Mouse (Mus musculus): ENCODE results near the gene Rec114. TPM values are rescaled to one million over a fixed set of nuclear protein-coding genes. Genes with fewer than 3 reads are reported as not detected.

The Rec114 gene
- polyA plus RNA-seq, 1 experiment, result 6.6 TPM

DNA sequence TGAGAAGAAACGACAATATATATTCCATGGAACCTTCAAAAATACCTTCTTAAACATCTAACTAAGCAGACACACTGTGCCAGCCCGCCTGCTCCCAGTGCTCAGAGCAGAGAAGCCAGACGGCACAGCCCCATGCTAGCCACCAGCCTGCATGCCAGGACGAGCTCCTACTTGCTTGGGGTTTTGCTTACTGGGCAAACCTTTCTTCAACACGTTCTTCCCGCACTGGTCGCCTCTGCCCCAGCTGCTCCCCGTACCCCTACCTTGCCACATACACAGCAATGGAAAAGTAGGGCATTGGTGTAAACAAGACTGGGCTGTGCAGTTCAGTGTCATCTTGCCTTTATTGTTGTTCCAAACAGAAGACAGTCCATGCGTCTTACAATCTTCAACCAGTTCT is 78.3 kb downstream of the Rec114 start:
- Histone ChIP-seq H3K36me3 (ENCODE audit: control insufficient read depth, insufficient read depth, low read length) (no peaks in the 10 kb centered on the region), H3K4me1 (ENCODE audit: control insufficient read depth, insufficient read depth, low read length) (no peaks in the 10 kb centered on the region), H3K27ac (ENCODE audit: control insufficient read depth, insufficient read depth, low read depth, low read length) (no peak overlapping the region), H3K4me3 (ENCODE audit: control insufficient read depth, low read depth, low read length) (no peak overlapping the region), H3K27me3 (ENCODE audit: control insufficient read depth, insufficient read depth, low read length) (no peaks in the 10 kb centered on the region)
- TF ChIP-seq POLR2A (IDR thresholded peaks at IDR 0.05; ENCODE audit: control insufficient read depth, low read depth, low read length) (no peak), CTCF (IDR thresholded peaks at IDR 0.05; ENCODE audit: control insufficient read depth, insufficient read depth, insufficient replicate concordance, low read depth, low read length) (no peak)

DNA sequence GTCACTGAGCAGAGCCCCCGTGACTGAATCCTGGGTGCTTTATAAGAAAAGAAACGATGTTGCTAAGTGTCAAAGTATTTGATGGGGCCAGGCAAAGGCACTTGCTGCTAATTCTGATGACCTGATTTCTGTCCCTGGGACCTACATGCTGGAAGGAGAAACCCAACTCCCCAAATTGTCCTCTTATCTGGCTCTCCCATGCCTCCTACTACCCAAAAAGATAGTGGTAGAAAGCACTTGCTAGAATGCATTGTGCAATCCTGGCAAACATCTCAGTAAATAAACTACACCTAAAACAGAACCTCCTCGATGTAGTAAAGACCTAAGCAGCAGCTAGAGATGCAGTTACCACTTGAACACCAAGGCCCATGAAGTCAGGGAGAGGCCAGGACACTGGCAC is 81.0 kb downstream of the Rec114 start:
- Histone ChIP-seq H3K36me3 (ENCODE audit: control insufficient read depth, insufficient read depth, low read length) (no peaks in the 10 kb centered on the region), H3K4me1 (ENCODE audit: control insufficient read depth, insufficient read depth, low read length) (no peaks in the 10 kb centered on the region), H3K27me3 (ENCODE audit: control insufficient read depth, insufficient read depth, low read length) (no peaks in the 10 kb centered on the region), H3K27ac (ENCODE audit: control insufficient read depth, insufficient read depth, low read depth, low read length) (no peak overlapping the region), H3K4me3 (ENCODE audit: control insufficient read depth, low read depth, low read length) (no peak overlapping the region)
- TF ChIP-seq CTCF (IDR thresholded peaks at IDR 0.05; ENCODE audit: control insufficient read depth, insufficient read depth, insufficient replicate concordance, low read depth, low read length) (no peak), POLR2A (IDR thresholded peaks at IDR 0.05; ENCODE audit: control insufficient read depth, low read depth, low read length) (no peak)

DNA sequence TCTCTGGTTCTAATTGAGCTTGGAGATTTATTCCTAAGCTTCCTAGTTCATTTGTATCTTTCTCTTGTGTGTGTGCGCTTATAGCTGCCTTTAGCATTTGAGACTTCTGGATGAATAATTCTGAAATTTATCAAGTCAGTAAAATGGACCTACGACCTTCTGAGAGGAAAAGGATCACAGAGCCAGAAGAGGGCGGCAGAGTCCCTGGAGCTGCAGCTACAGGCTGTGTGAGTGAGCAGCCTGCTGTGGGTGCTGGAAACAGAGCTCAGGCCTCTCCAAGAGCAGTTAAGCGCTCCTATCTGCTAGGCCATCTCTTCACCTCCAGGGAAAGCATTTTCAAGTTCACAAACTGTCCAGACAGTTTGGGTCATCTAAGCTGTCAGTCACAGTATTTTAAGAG is 81.8 kb downstream of the Rec114 start:
- no peaks in the 10 kb centered on the region for H3K4me1 ChIP-seq (ENCODE audit: control insufficient read depth, insufficient read depth, low read length)

DNA sequence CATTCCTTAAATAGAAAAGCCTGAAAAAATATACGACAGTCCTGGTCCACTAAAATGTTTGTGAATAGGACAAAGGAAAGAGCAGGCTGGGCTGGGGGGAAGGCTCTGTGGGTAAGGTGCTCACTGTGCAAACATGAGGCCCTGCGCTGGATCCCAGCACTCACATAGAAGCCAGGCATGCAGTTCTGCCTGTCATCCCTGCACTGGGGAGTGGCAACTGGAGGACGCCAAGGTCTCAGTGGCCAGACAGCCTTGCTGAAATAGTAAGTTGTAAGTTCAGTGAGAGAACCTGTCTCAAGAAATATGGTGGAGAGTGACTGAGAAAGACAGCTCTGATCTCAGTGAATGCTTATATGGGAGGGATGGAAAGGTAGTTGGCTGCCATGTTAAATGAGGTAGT is 83.1 kb downstream of the Rec114 start:
- TF ChIP-seq CTCF (IDR thresholded peaks at IDR 0.05; ENCODE audit: control insufficient read depth, insufficient read depth, insufficient replicate concordance, low read depth, low read length) (no peak), POLR2A (IDR thresholded peaks at IDR 0.05; ENCODE audit: control insufficient read depth, low read depth, low read length) (no peak)
- no peak overlapping the region for H3K4me3 ChIP-seq (ENCODE audit: control insufficient read depth, low read depth, low read length)
- H3K27me3 ChIP-seq (ENCODE audit: control insufficient read depth, insufficient read depth, low read length), result no peaks in the 10 kb centered on the region
- no peaks in the 10 kb centered on the region for H3K36me3 ChIP-seq (ENCODE audit: control insufficient read depth, insufficient read depth, low read length)
- H3K4me1 ChIP-seq (ENCODE audit: control insufficient read depth, insufficient read depth, low read length), result no peaks in the 10 kb centered on the region
- H3K27ac ChIP-seq (ENCODE audit: control insufficient read depth, insufficient read depth, low read depth, low read length), result no peak overlapping the region

More for the DNA sequence above, 81.8 kb downstream of the Rec114 start:
- no peak overlapping the region for H3K4me3 ChIP-seq (ENCODE audit: control insufficient read depth, low read depth, low read length)
- no peaks in the 10 kb centered on the region for H3K27me3 ChIP-seq (ENCODE audit: control insufficient read depth, insufficient read depth, low read length)
- TF ChIP-seq POLR2A (IDR thresholded peaks at IDR 0.05; ENCODE audit: control insufficient read depth, low read depth, low read length) (no peak), CTCF (IDR thresholded peaks at IDR 0.05; ENCODE audit: control insufficient read depth, insufficient read depth, insufficient replicate concordance, low read depth, low read length) (no peak)
- no peak overlapping the region for H3K27ac ChIP-seq (ENCODE audit: control insufficient read depth, insufficient read depth, low read depth, low read length)
- H3K36me3 ChIP-seq (ENCODE audit: control insufficient read depth, insufficient read depth, low read length), result no peaks in the 10 kb centered on the region

DNA sequence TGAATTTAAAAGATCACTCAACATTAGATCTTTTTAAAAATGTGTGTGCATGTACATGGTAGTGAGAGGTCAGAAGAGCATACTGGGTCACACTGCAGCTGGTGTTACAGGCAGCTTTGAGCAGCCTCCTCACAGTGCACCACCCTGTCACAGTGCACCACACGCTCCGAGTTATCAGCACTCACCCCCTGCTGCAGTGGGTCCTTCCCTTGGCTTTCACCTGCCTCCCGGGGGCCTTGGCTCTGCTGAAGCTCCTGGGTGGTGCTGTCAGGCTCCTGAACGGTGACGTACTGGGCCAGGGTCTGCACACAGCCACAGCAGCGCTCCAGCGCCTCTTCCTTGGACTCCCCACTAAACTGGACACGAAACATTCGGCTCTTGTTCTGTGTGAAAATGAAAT is 83.8 kb downstream of the Rec114 start:
- H3K27me3 ChIP-seq (ENCODE audit: control insufficient read depth, insufficient read depth, low read length), result no peaks in the 10 kb centered on the region
- no peak overlapping the region for H3K27ac ChIP-seq (ENCODE audit: control insufficient read depth, insufficient read depth, low read depth, low read length)
- no peaks in the 10 kb centered on the region for H3K4me1 ChIP-seq (ENCODE audit: control insufficient read depth, insufficient read depth, low read length)
- H3K4me3 ChIP-seq (ENCODE audit: control insufficient read depth, low read depth, low read length), result no peak overlapping the region
- no peaks in the 10 kb centered on the region for H3K36me3 ChIP-seq (ENCODE audit: control insufficient read depth, insufficient read depth, low read length)
- no peak for TF ChIP-seq POLR2A (IDR thresholded peaks at IDR 0.05; ENCODE audit: control insufficient read depth, low read depth, low read length)
- TF ChIP-seq CTCF (IDR thresholded peaks at IDR 0.05; ENCODE audit: control insufficient read depth, insufficient read depth, insufficient replicate concordance, low read depth, low read length), result no peak

DNA sequence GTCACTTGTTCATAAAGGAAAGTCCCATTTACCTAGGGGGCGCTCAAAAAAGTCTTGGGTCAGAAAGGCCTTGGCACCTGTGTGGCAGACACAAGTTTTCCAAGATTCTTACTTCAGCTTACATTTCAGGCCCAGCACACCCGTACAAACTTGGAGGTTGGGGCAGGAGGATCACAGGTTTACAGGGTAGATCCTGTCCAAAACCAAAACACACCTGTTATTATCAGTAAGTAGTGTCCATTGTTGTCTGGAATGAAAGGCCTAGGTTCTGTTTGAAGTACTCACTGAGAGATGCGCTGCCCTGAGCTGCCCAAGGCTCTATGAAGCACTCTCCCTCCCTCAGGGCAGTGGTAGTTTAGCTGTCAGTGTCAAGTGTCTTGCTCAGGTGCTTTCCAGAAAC is 84.4 kb downstream of the Rec114 start:
- TF ChIP-seq CTCF (IDR thresholded peaks at IDR 0.05; ENCODE audit: control insufficient read depth, insufficient read depth, insufficient replicate concordance, low read depth, low read length) (no peak), POLR2A (IDR thresholded peaks at IDR 0.05; ENCODE audit: control insufficient read depth, low read depth, low read length) (no peak)
- no peaks in the 10 kb centered on the region for H3K36me3 ChIP-seq (ENCODE audit: control insufficient read depth, insufficient read depth, low read length)
- H3K4me1 ChIP-seq (ENCODE audit: control insufficient read depth, insufficient read depth, low read length), result no peaks in the 10 kb centered on the region
- H3K27ac ChIP-seq (ENCODE audit: control insufficient read depth, insufficient read depth, low read depth, low read length), result no peak overlapping the region
- no peaks in the 10 kb centered on the region for H3K27me3 ChIP-seq (ENCODE audit: control insufficient read depth, insufficient read depth, low read length)
- H3K4me3 ChIP-seq (ENCODE audit: control insufficient read depth, low read depth, low read length), result no peak overlapping the region

DNA sequence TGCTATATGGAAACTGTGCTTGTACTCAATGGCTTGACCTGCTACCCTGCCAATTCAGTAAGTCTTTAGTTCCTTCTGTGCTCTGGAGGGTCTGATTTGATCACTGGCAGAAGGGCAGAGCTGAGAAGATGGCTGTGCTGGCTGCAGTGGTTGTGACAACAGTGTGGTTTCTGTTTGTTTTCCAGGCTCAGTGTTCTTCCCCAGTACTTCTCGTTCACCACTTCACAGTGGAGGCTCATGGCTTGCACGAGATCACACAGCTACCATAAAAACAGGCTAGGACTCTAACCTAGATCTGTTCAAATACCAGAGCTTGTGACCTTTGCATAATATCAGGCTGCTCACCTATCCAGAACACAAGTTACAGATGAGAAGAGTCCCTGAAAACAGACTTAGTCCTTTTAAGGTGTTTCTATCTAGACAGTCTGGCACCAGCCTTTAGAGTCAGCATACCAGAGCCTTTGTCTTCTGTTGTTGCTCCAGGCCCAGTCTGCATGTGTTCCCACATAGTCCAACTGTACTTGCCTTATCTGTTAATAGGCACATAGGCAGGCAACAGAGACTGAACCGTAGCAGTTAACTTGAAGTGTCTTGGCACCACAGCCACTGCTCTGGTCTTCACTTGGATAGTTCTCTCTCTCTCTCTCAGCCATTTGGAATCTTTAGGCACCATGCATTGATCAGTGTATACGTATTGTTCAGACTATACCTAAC is 85.0 kb downstream of the Rec114 start:
- H3K27ac ChIP-seq (ENCODE audit: control insufficient read depth, insufficient read depth, low read depth, low read length), result no peak overlapping the region
- no peak for TF ChIP-seq CTCF (IDR thresholded peaks at IDR 0.05; ENCODE audit: control insufficient read depth, insufficient read depth, insufficient replicate concordance, low read depth, low read length)
- no peak for TF ChIP-seq POLR2A (IDR thresholded peaks at IDR 0.05; ENCODE audit: control insufficient read depth, low read depth, low read length)

More for the DNA sequence above, 85.0 kb downstream of the Rec114 start:
- H3K4me1 ChIP-seq (ENCODE audit: control insufficient read depth, insufficient read depth, low read length), result no peaks in the 10 kb centered on the region
- no peaks in the 10 kb centered on the region for H3K27me3 ChIP-seq (ENCODE audit: control insufficient read depth, insufficient read depth, low read length)
- no peak overlapping the region for H3K4me3 ChIP-seq (ENCODE audit: control insufficient read depth, low read depth, low read length)
- no peaks in the 10 kb centered on the region for H3K36me3 ChIP-seq (ENCODE audit: control insufficient read depth, insufficient read depth, low read length)
